Mouse (Mus musculus) hindbrain, embryonic 13.5 days (tissue): ENCODE results near the gene Zfp62. TPM values are rescaled to one million over a fixed set of nuclear protein-coding genes. Genes with fewer than 3 reads are reported as not detected.
"Not testable (repeated sequence)": the region's sequence is repeated elsewhere in the genome, so short reads cannot be mapped to it uniquely, and the experiment has no call there.

Experiments used
- ATAC-seq: fragments of 200-750 bp; cut with Nextera tagmentation; 2 replicates; pipeline ENCODE4 v1.8.0; 2017; ENCODE audit warnings: moderate TSS enrichment; ENCODE audit not compliant: low FRiP score
- H3K27ac ChIP-seq: fragments of 300-500 bp; sonication (generic); 2 replicates; pipeline ENCODE4 v1.5.1; 2015; ENCODE audit warnings: inconsistent platforms, mild to moderate bottlenecking, moderate library complexity
- H3K27me3 ChIP-seq: fragments of 300-500 bp; sonication (generic); 2 replicates; pipeline ENCODE4 v1.6.1; 2015; ENCODE audit warnings: mild to moderate bottlenecking, inconsistent platforms
- H3K36me3 ChIP-seq: fragments of 300-500 bp; sonication (generic); 2 replicates; pipeline ENCODE4 v1.6.1; 2015; ENCODE audit warnings: mild to moderate bottlenecking, inconsistent platforms
- H3K4me1 ChIP-seq: fragments of 300-500 bp; sonication (generic); replicated peaks from 2 replicates; pipeline ENCODE4 v1.6.1; 2015; ENCODE audit warnings: inconsistent platforms
- H3K4me2 ChIP-seq: fragments of 300-500 bp; sonication (generic); 2 replicates; pipeline ENCODE4 v1.6.1; 2015; ENCODE audit warnings: inconsistent platforms, mild to moderate bottlenecking, moderate library complexity
- H3K4me3 ChIP-seq: fragments of 300-500 bp; sonication (generic); 2 replicates; pipeline ENCODE4 v1.5.1; 2015; ENCODE audit warnings: mild to moderate bottlenecking, inconsistent platforms
- H3K9ac ChIP-seq: fragments of 300-500 bp; sonication (generic); 2 replicates; pipeline ENCODE4 v1.6.1; 2015; ENCODE audit warnings: mild to moderate bottlenecking, inconsistent platforms
- H3K9me3 ChIP-seq: fragments of 300-500 bp; sonication (generic); 2 replicates; pipeline ENCODE4 v1.6.1; 2016; ENCODE audit warnings: inconsistent platforms
- WGBS: fragments of 180-500 bp; shearing (Covaris S2); methylation state at CpG from one replicate; pipeline ENCODE4 v1.1.7; 2015; 5-methylcytosine and 5-hydroxymethylcytosine counted together
- polyA plus RNA-seq: library from polyadenylated mRNA; unstranded; fragments of >200 nt; fragmentation: Nextera tagmentation; extraction: Ambion mirVana; gene quantifications from 2 replicates; pipeline ENCODE4 v1.2.1, GENCODE M21; 2015

Zfp62 gene
- polyA plus RNA-seq, 1 experiment from 2014 or later: 53.4 TPM

DNA sequence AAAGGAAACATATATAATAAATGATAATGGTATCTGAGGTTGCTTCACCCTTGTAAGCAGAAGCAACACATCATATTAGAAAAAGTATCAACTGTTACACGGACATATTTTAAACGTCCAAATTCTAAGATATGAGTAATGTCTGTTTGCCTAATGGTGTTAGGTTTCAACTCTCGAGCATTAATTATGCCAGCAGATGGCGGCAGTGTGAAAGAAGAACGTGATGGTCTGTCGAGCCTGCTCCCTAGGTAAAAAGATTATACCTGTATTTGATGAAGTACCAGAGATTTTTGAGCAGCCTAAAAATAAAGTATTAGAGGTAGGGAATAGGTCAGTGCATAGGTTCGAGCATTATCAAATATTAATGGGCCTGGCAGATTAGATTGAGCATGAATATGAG, 13.4 kb upstream of the Zfp62 start:
- Histone ChIP-seq H3K27ac (no peak overlapping the region), H3K27me3 (no peaks in the 10 kb centered on the region), H3K9me3 (no peaks in the 10 kb centered on the region), H3K4me3 (no peak overlapping the region), H3K36me3 (no peaks in the 10 kb centered on the region), H3K4me1 (no peaks in the 10 kb centered on the region), H3K4me2 (no peak overlapping the region), H3K9ac (no peak overlapping the region)
- ATAC-seq: no peak
- 11% methylated on average over 7 of the region's 7 CpGs for WGBS

GRCm38 (mm10) chr11:49191083-49191482, 12.0 kb upstream of the Zfp62 start:
- H3K9me3 ChIP-seq: no peaks in the 10 kb centered on the region
- no peak for ATAC-seq
- no peak overlapping the region for H3K9ac ChIP-seq
- H3K36me3 ChIP-seq: no peaks in the 10 kb centered on the region
- no peaks in the 10 kb centered on the region for H3K4me1 ChIP-seq
- H3K27me3 ChIP-seq: no peaks in the 10 kb centered on the region
- 61% methylated on average over 2 of the region's 2 CpGs for WGBS
- no peak overlapping the region for H3K27ac ChIP-seq
- no peak overlapping the region for H3K4me3 ChIP-seq
- no peak overlapping the region for H3K4me2 ChIP-seq

DNA sequence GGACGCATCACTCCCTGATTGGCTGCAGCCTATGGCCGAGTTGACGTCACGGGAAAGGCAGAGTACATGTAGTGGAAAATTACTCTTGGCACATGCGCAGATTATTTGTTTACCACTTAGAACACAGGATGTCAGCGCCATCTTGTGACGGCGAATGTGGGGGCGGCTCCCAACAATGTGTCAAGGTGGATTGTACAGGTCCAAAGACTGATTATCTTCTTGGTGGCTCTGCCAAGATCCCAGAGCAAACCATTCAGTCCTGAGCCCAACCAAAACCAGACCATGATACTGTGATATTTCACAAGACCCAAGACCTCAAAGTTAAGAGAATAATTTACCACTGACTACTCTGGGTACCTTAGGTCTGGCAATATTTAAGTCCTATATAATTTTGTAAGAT, 8.3 kb upstream of the Zfp62 start:
- ATAC-seq, H3K4me1 ChIP-seq, H3K9me3 ChIP-seq, H3K9ac ChIP-seq, H3K27me3 ChIP-seq, H3K36me3 ChIP-seq, H3K4me2 ChIP-seq, H3K4me3 ChIP-seq, H3K27ac ChIP-seq: not testable (repeated sequence)
- WGBS: 97% methylated on average over 9 of the region's 9 CpGs

- Histone ChIP-seq H3K4me2 (no peak overlapping the region), H3K9me3 (no peaks in the 10 kb centered on the region), H3K4me3 (no peak overlapping the region), H3K9ac (no peak overlapping the region), H3K27me3 (no peaks in the 10 kb centered on the region), H3K27ac (no peak overlapping the region), H3K4me1 (no peaks in the 10 kb centered on the region), H3K36me3 (no peaks in the 10 kb centered on the region)
- no peak for ATAC-seq
- WGBS: 97% methylated on average over 7 of the region's 7 CpGs
These were observed 7.2 kb upstream of the Zfp62 start for GRCm38 (mm10) chr11:49195819-49196322.

DNA sequence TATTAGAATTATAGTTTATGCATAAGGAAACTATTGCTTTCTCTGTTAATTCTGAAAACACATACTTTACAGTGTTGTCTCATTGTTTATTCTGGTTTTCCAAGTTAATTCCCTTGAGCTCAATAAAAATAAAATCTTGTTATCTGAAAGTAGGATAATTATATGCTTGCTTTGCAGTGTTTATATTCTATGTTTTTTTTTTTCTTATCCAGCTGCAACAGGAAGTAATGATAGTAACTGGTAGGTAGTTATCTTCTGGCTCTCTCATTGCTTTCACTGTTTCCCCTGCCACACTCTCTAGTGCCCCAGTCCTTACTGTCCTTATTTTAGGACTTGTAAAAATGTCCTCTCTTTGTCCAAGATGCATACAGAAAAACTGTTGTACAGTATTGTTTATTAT, 2.4 kb upstream of the Zfp62 start:
- Histone ChIP-seq H3K27ac (no peak overlapping the region), H3K4me3 (no peak overlapping the region), H3K27me3 (no peaks in the 10 kb centered on the region), H3K36me3 (no peaks in the 10 kb centered on the region), H3K4me2 (no peak overlapping the region), H3K9ac (no peak overlapping the region), H3K4me1 (peaks cover 22% of the 10 kb centered on the region), H3K9me3 (no peaks in the 10 kb centered on the region)
- no peak for ATAC-seq

GRCm38 (mm10) chr11:49201142-49201541, 1.9 kb upstream of the Zfp62 start:
- no peak overlapping the region for H3K9ac ChIP-seq
- H3K27me3 ChIP-seq: no peaks in the 10 kb centered on the region
- H3K4me3 ChIP-seq: no peak overlapping the region
- ATAC-seq: no peak
- no peak overlapping the region for H3K27ac ChIP-seq
- H3K4me2 ChIP-seq: no peak overlapping the region
- H3K9me3 ChIP-seq: no peaks in the 10 kb centered on the region
- H3K36me3 ChIP-seq: no peaks in the 10 kb centered on the region
- peaks cover 22% of the 10 kb centered on the region for H3K4me1 ChIP-seq

DNA sequence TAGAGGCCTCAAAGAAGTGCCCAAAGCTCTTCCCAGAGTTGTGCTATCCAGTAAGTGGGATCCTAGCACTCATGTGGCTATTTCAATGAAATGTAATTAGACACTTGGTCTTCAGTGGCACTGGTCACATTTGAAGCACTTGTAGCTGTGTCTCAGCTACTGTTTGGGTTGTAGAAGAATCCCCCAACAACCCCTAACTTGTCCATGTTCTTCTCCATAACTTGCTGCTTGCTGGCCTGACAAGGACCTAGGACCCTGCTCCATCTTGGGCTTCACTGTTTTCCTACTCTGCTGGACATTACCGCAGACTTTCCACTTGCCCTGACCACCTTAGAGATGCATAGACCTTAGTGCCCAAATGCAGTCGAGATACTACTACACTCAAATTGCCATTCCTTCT, 1.0 kb upstream of the Zfp62 start:
- H3K4me2 ChIP-seq: peak overlapping the region; percentile 70
- H3K4me1 ChIP-seq: peaks cover 22% of the 10 kb centered on the region
- no peaks in the 10 kb centered on the region for H3K9me3 ChIP-seq
- H3K36me3 ChIP-seq: peaks cover 5% of the 10 kb centered on the region; the same call in 1 of the 2 replicates
- peak overlapping the region; percentile 94 for H3K4me3 ChIP-seq
- WGBS: 76% methylated on average over 2 of the region's 2 CpGs
- no peak for ATAC-seq
- no peak overlapping the region; the same call in 1 of the 2 replicates for H3K27ac ChIP-seq
- peak overlapping the region; percentile 98; the same call in 1 of the 2 replicates for H3K9ac ChIP-seq
- H3K27me3 ChIP-seq: no peaks in the 10 kb centered on the region

- Histone ChIP-seq H3K9me3 (no peaks in the 10 kb centered on the region), H3K4me3 (peak overlapping the region; percentile 94), H3K27ac (peak overlapping the region; percentile 98), H3K9ac (peak overlapping the region; percentile 98), H3K27me3 (no peaks in the 10 kb centered on the region), H3K36me3 (peaks cover 5% of the 10 kb centered on the region; the same call in 1 of the 2 replicates), H3K4me2 (peak overlapping the region; percentile 70), H3K4me1 (peaks cover 22% of the 10 kb centered on the region)
- ATAC-seq: peak; percentile 31
- WGBS: 8% methylated on average over 10 of the region's 10 CpGs
These were observed 500 bp upstream of the Zfp62 start for GRCm38 (mm10) chr11:49202523-49203061.

GRCm38 (mm10) chr11:49203771-49204497, 842 bp downstream of the Zfp62 start:
- Histone ChIP-seq H3K4me2 (peak overlapping the region; percentile 70), H3K4me1 (peaks cover 25% of the 10 kb centered on the region), H3K9me3 (no peaks in the 10 kb centered on the region), H3K27ac (peak overlapping the region; percentile 98), H3K4me3 (peak overlapping the region; percentile 94), H3K27me3 (no peaks in the 10 kb centered on the region), H3K9ac (peak overlapping the region; percentile 98), H3K36me3 (peaks cover 5% of the 10 kb centered on the region; the same call in 1 of the 2 replicates)
- under 1% methylated on average over 24 of the region's 24 CpGs for WGBS
- peak; percentile 82 for ATAC-seq

DNA sequence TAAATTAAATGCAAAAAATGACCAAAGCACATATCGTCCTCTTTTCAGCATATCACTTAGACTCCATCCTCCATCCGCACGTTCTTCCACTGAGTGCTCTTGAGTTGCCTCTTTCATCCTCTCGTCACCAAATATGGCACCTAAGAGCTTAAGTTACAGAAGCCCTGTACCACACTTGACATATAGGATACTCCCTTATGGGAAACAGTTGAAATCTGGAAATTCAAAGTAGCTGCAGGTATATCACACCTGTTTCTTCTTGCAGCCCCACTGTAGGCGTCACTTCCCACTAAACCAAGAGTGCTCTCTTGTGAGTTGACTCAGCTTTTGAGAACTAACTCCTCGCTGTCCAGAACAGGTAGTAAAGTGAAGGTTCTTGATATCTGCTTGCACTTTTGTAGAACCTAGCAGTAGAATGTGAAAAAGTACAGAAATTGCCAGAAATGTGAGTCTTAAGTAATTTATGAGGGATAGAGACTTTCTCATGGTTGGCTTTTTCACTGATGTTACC, 2.0 kb downstream of the Zfp62 start:
- Histone ChIP-seq H3K4me3 (peak overlapping the region; percentile 94; the same call in 1 of the 2 replicates), H3K4me2 (peak overlapping the region; percentile 70), H3K27me3 (no peaks in the 10 kb centered on the region), H3K9me3 (no peaks in the 10 kb centered on the region), H3K4me1 (peaks cover 29% of the 10 kb centered on the region), H3K9ac (no peak overlapping the region; the same call in 1 of the 2 replicates), H3K27ac (no peak overlapping the region), H3K36me3 (peaks cover 5% of the 10 kb centered on the region; the same call in 1 of the 2 replicates)
- no peak for ATAC-seq
- WGBS: 91% methylated on average over 6 of the region's 6 CpGs

GRCm38 (mm10) chr11:49207495-49207894, 4.4 kb downstream of the Zfp62 start:
- Histone ChIP-seq H3K4me3 (no peak overlapping the region), H3K36me3 (peaks cover 5% of the 10 kb centered on the region; the same call in 1 of the 2 replicates), H3K9me3 (no peaks in the 10 kb centered on the region), H3K4me1 (peaks cover 22% of the 10 kb centered on the region), H3K4me2 (no peak overlapping the region), H3K9ac (no peak overlapping the region), H3K27me3 (no peaks in the 10 kb centered on the region), H3K27ac (no peak overlapping the region)
- WGBS: 96% methylated on average over 1 of the region's 1 CpGs
- ATAC-seq: no peak

- ATAC-seq: no peak
- Histone ChIP-seq H3K4me1 (peaks cover 7% of the 10 kb centered on the region; the same call in 1 of the 2 replicates), H3K4me2 (no peak overlapping the region), H3K27ac (no peak overlapping the region), H3K36me3 (peaks cover 38% of the 10 kb centered on the region), H3K9ac (no peak overlapping the region), H3K4me3 (no peak overlapping the region), H3K27me3 (no peaks in the 10 kb centered on the region), H3K9me3 (no peaks in the 10 kb centered on the region)
These were observed 9.5 kb downstream of the Zfp62 start for GRCm38 (mm10) chr11:49212577-49212976.
